Mouse (Mus musculus): ENCODE results near the gene Kbtbd3. TPM values are rescaled to one million over a fixed set of nuclear protein-coding genes. Genes with fewer than 3 reads are reported as not detected.
A peak's percentile ranks its signal among the peaks of the same experiment; 100 is the strongest.

Kbtbd3 gene
- total and polyA plus RNA-seq, 2 experiments from 2014 or later = 9.8 TPM

GRCm38 (mm10) chr9:4315746-4316145 is 6.1 kb downstream of the Kbtbd3 start:
- Histone ChIP-seq H3K4me2 (ENCODE audit: low read depth, low read length, poor library complexity, severe bottlenecking) (no peak overlapping the region), H3K36me3 (ENCODE audit: insufficient read depth, low read length) (0 out of 2 replicates have a peak, but pooled peaks cover 3% of the 10 kb centered on the region), H3K27ac (ENCODE audit: low read depth, low read length) (no peak overlapping the region), H3K27me3 (ENCODE audit: insufficient read depth, low read length) (no peaks in the 10 kb centered on the region), H3K4me1 (ENCODE audit: insufficient read depth, low read length) (no peaks in the 10 kb centered on the region), H3K4me3 (ENCODE audit: low read depth, low read length) (no peak overlapping the region), H3K9ac (replicated peaks; ENCODE audit: low read length, poor library complexity, severe bottlenecking) (no peak overlapping the region), H3K9me3 (ENCODE audit: low read length) (no peaks in the 10 kb centered on the region)
- WGBS = 71% methylated on average over 2 of the region's 2 CpGs
- DNase-seq (ENCODE audit: low spot score) = no peak
- TF ChIP-seq CTCF (IDR thresholded peaks at IDR 0.05) = no peak
- no peak for ATAC-seq (ENCODE audit: low FRiP score)

- Histone ChIP-seq H3K36me3 (ENCODE audit: insufficient read depth, low read length) (0 out of 2 replicates have a peak, but pooled peaks cover 3% of the 10 kb centered on the region), H3K4me3 (ENCODE audit: low read depth, low read length) (no peak overlapping the region), H3K27me3 (ENCODE audit: insufficient read depth, low read length) (no peaks in the 10 kb centered on the region), H3K4me2 (ENCODE audit: low read depth, low read length, poor library complexity, severe bottlenecking) (no peak overlapping the region), H3K27ac (ENCODE audit: low read depth, low read length) (no peak overlapping the region), H3K9ac (replicated peaks; ENCODE audit: low read length, poor library complexity, severe bottlenecking) (no peak overlapping the region), H3K4me1 (ENCODE audit: insufficient read depth, low read length) (no peaks in the 10 kb centered on the region), H3K9me3 (ENCODE audit: low read length) (peaks cover 3% of the 10 kb centered on the region; the same call in 1 of the 2 replicates)
- 88% methylated on average over 6 of the region's 6 CpGs for WGBS
- ATAC-seq (ENCODE audit: low FRiP score) (no peak), DNase-seq (ENCODE audit: low spot score) (no peak)
- no peak for TF ChIP-seq CTCF (IDR thresholded peaks at IDR 0.05)
These were observed 9.5 kb downstream of the Kbtbd3 start for GRCm38 (mm10) chr9:4318939-4319721.

GRCm38 (mm10) chr9:4353163-4353562 is 43.5 kb downstream of the Kbtbd3 start:
- ATAC-seq (ENCODE audit: low FRiP score) (no peak), DNase-seq (ENCODE audit: low spot score) (no peak)
- Histone ChIP-seq H3K9ac (replicated peaks; ENCODE audit: low read length, poor library complexity, severe bottlenecking) (no peak overlapping the region), H3K36me3 (ENCODE audit: insufficient read depth, low read length) (no peaks in the 10 kb centered on the region), H3K27ac (ENCODE audit: low read depth, low read length) (no peak overlapping the region), H3K4me3 (ENCODE audit: low read depth, low read length) (no peak overlapping the region), H3K27me3 (ENCODE audit: insufficient read depth, low read length) (no peaks in the 10 kb centered on the region), H3K9me3 (ENCODE audit: low read length) (no peaks in the 10 kb centered on the region), H3K4me1 (ENCODE audit: insufficient read depth, low read length) (no peaks in the 10 kb centered on the region), H3K4me2 (ENCODE audit: low read depth, low read length, poor library complexity, severe bottlenecking) (no peak overlapping the region)
- no peak for TF ChIP-seq CTCF (IDR thresholded peaks at IDR 0.05)
- 100% methylated on average over 1 of the region's 1 CpGs for WGBS

GRCm38 (mm10) chr9:4375828-4376639 is 66.4 kb downstream of the Kbtbd3 start, which contains the start of gene Msantd4:
Gene Msantd4, plus strand, starts transcription at chr9:4376562.
- Histone ChIP-seq H3K4me1 (ENCODE audit: insufficient read depth, low read length) (no peaks in the 10 kb centered on the region), H3K4me3 (ENCODE audit: low read depth, low read length) (peak within 1 kb of the TSS; percentile 51)
- under 1% methylated on average over 31 of the region's 31 CpGs for WGBS

GRCm38 (mm10) chr9:4376640-4377120 is 67.0 kb downstream of the Kbtbd3 start:
- no peaks in the 10 kb centered on the region for H3K9me3 ChIP-seq (ENCODE audit: low read length)
- no peaks in the 10 kb centered on the region for H3K4me1 ChIP-seq (ENCODE audit: insufficient read depth, low read length)
- H3K27ac ChIP-seq (ENCODE audit: low read depth, low read length) = peak overlapping the region; percentile 71
- ATAC-seq (ENCODE audit: low FRiP score) (peak; percentile 70; the same call in 1 of the 2 replicates), DNase-seq (ENCODE audit: low spot score) (no peak)
- WGBS = 0% methylated on average over 15 of the region's 15 CpGs
- peak overlapping the region; percentile 51 for H3K4me3 ChIP-seq (ENCODE audit: low read depth, low read length)
- H3K36me3 ChIP-seq (ENCODE audit: insufficient read depth, low read length) = no peaks in the 10 kb centered on the region
- H3K9ac ChIP-seq (replicated peaks; ENCODE audit: low read length, poor library complexity, severe bottlenecking) = peak overlapping the region; percentile 71
- TF ChIP-seq CTCF (IDR thresholded peaks at IDR 0.05) = no peak
- peak overlapping the region; percentile 72 for H3K4me2 ChIP-seq (ENCODE audit: low read depth, low read length, poor library complexity, severe bottlenecking)
- H3K27me3 ChIP-seq (ENCODE audit: insufficient read depth, low read length) = no peaks in the 10 kb centered on the region

More at GRCm38 (mm10) chr9:4375828-4376639, 66.4 kb downstream of the Kbtbd3 start, which contains the start of gene Msantd4:
- DNase-seq (ENCODE audit: low spot score) (peak; percentile 100), ATAC-seq (ENCODE audit: low FRiP score) (peak; percentile 100)
- H3K9ac ChIP-seq (replicated peaks; ENCODE audit: low read length, poor library complexity, severe bottlenecking) = peak within 1 kb of the TSS; percentile 72
- peak; percentile 21 for TF ChIP-seq CTCF (IDR thresholded peaks at IDR 0.05)
- H3K27me3 ChIP-seq (ENCODE audit: insufficient read depth, low read length) = no peaks in the 10 kb centered on the region
- H3K36me3 ChIP-seq (ENCODE audit: insufficient read depth, low read length) = no peaks in the 10 kb centered on the region
- H3K9me3 ChIP-seq (ENCODE audit: low read length) = no peaks in the 10 kb centered on the region
- peak within 1 kb of the TSS; percentile 93 for H3K27ac ChIP-seq (ENCODE audit: low read depth, low read length)
- peak within 1 kb of the TSS; percentile 72 for H3K4me2 ChIP-seq (ENCODE audit: low read depth, low read length, poor library complexity, severe bottlenecking)

Small RNAs within 50 kb of the gene (microRNA-seq; reads per million reads assigned to microRNA genes)
- gene Gm22195 (ENCODE audit: borderline number of aligned reads) = not detected
- not detected for gene Gm23992 (ENCODE audit: borderline number of aligned reads)

Other genes with a start within 250 kb of the Kbtbd3 start
- 21.5 and 31.7 TPM in 2 replicates for gene Aasdhppt, start 362 bp upstream of the Kbtbd3 start, total RNA-seq (2014; rRNA removed)
- 29.2 and 29.8 TPM in 2 replicates for gene Aasdhppt, start 362 bp upstream of the Kbtbd3 start, polyA plus RNA-seq (2015; fragmentation: Nextera tagmentation; extraction: Ambion mirVana)
- 28.1 and 38.9 TPM in 2 replicates for gene Msantd4, start 66.7 kb downstream of the Kbtbd3 start, total RNA-seq (2014; rRNA removed)
- gene Msantd4, start 66.7 kb downstream of the Kbtbd3 start, polyA plus RNA-seq (2015; fragmentation: Nextera tagmentation; extraction: Ambion mirVana) = 40.5 and 41.7 TPM in 2 replicates

Data from midbrain, postnatal 0 days (tissue).